Mouse (Mus musculus) 416B (cell line): ENCODE measurements at regions not wholly inside any gene's neighbourhood (a gene's known extent, or its start where the extent isn't known, plus 50 kb on each side); places are given as distances from the start of the nearest gene placed in this dataset.

Source experiments
- DNase-seq: peaks from one replicate; pipeline ENCODE4 v3.0.0; 2011; ENCODE audit warnings: low read depth

GRCm38 (mm10) chr1:77176516-77176915 lies 338.4 kb downstream of the Epha4 start:
- DNase-seq: no peak

- no peak for DNase-seq
Measured at GRCm38 (mm10) chr1:77183965-77184364, 330.9 kb downstream of the Epha4 start.

DNA sequence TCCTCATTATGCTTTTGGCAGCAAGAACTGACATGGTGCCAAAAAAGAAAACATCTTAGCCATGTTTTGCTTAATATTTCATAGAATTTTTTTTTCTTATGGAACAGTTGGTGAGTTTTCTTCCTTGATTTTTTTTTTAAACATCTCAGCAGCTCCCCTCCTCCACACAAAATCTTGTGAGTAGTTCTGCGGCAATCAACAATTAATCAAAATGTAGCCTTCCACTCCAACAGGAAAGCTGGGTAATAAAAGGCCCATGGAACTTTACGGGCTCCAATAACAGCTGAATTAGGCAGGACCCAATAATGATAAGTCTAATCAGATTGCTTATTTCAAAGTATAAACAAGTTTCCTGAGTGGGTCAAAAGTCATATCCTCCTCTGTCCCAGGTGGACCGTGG lies 324.7 kb downstream of the Epha4 start:
- no peak for DNase-seq

- no peak for DNase-seq
Measured at GRCm38 (mm10) chr1:77201321-77201917, 313.5 kb downstream of the Epha4 start.

DNA sequence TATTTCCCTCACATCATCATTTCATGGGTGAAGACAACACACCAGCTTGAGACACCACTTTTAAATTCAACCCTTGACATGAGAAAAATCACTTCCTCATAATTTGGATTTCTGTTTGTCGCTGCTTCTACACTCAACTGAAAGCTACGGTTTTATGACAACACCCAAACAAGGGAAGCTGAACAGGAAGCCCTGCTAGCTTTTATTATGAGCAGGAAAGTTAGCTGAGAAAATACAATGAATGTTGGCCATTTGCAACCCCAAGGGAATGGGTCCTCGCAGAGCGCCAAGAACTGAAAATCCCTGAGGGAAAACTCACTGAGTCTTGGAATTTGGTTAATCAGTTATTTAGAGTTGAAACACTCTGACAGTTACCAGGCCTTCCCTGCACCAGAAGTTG lies 311.9 kb downstream of the Epha4 start:
- no peak for DNase-seq

- DNase-seq: no peak
Measured at GRCm38 (mm10) chr1:77206535-77206934, 308.4 kb downstream of the Epha4 start.

DNA sequence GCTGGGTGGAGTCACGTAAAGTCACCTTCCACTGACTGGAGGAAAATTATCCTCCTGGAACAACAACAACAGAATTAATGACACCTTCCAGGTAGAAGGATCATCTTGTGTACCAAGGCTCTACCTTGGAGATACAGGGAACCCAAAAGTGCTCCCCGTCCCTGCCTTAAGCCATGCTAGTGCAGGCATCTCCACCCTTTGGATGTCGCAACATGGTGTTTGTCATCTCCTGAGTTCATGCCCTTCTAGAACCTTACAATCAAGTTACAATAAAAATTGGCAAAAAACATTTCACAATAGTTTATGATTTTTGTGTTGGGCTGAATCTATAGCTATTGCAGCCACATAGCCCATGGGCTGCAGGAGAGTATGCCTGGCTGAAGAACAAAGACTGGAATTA lies 305.5 kb downstream of the Epha4 start:
- DNase-seq: no peak

- no peak for DNase-seq
Measured at GRCm38 (mm10) chr1:77213462-77214098, 301.3 kb downstream of the Epha4 start.

GRCm38 (mm10) chr1:77219488-77220321 lies 295.2 kb downstream of the Epha4 start:
- no peak for DNase-seq

DNA sequence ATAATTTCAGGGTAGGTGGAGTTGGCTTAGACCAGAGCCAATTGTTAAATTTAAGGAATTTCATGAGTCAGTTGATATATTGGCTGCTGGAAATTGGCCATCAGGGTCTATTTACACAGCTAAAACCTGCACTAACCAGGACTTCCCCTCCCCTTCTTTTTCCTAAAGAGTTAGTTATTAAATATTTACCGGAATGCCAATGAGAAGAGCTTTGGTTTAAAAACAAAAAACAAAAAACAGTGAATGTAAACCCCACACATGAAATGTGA lies 294.6 kb downstream of the Epha4 start:
- DNase-seq: no peak

DNA sequence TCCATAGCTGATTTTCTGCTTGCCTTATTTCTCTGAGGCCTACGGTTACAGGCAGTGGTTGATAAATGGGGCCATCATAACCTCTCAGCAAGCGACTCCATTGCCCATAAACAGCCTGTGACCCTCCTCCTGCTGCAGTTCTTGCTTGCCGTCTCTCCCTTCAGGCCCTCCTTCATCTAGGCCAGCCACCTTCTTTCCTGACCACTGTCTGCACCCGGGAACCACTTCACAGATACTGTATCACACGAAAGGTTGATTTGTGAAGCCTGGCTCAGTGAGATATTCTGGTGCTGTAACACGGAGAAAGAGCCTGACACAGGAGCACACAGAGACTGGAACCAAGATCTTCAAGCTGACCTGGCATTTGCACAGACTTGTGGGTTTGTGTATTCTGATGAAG lies 294.1 kb downstream of the Epha4 start:
- DNase-seq: no peak

DNA sequence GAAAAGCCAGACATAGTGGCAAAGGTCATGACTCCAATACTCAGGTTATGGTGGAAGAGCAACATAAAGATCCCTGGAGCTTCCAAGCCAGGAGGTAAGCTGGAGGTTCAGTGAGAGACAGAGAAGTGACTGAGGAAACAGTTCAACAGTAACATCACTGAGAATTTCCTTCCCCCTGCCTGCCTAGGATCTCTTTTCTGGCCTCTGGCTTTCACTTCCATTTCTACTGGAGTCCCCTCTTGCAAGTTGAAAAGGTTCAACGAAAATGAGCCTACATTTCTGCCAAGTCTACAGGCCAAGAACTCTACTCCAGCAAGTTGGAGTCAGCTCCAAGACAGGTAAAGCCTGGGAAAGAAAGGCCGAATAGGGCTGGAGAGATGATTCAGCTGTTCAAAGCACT lies 293.0 kb downstream of the Epha4 start:
- no peak for DNase-seq

DNA sequence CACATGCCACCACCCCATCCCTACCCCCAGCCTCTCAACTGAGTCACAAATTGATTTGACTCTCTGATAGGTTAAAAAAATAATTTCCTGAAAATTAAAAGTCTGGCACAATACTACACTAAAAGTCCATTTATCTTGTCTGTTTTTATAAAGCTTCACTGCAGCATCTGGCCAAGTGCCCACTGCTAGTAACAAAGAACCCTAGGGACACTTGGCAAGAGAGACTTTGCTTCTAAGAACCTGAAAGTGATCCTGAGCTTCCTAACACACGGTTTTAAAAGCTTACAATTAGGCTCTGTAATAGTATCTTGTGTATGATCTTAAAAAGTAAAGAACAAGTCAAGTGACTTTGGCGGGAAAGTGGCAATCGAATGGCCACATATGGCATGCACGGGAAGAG lies 288.3 kb downstream of the Epha4 start:
- no peak for DNase-seq

GRCm38 (mm10) chr1:77226991-77227515 lies 287.8 kb downstream of the Epha4 start:
- no peak for DNase-seq

- DNase-seq: no peak
Measured at GRCm38 (mm10) chr1:77227800-77228199, 287.1 kb downstream of the Epha4 start.

GRCm38 (mm10) chr1:77229561-77229960 lies 285.3 kb downstream of the Epha4 start:
- no peak for DNase-seq

GRCm38 (mm10) chr1:77233010-77233409 lies 281.9 kb downstream of the Epha4 start:
- DNase-seq: no peak

DNA sequence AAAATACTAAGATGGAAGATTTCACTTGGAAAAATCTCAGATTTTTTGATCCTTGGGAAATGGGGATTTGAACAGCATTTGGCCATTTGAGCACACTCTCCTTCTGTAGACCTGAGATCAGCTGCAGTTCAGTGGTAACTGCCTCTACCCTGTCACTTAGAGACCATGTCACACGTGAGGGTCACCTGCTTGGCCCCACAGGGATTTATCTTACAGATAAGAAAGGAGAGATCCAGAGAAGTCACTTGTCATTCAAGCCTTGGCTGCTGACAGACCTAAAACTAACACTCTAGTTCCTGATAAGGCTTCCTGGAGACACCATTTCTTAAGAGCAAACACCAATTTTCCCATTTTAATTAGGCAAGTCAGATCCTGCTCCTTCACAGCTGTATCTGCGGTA lies 270.2 kb downstream of the Epha4 start:
- DNase-seq: no peak

- no peak for DNase-seq
Measured at GRCm38 (mm10) chr1:77246047-77246446, 268.8 kb downstream of the Epha4 start.

DNA sequence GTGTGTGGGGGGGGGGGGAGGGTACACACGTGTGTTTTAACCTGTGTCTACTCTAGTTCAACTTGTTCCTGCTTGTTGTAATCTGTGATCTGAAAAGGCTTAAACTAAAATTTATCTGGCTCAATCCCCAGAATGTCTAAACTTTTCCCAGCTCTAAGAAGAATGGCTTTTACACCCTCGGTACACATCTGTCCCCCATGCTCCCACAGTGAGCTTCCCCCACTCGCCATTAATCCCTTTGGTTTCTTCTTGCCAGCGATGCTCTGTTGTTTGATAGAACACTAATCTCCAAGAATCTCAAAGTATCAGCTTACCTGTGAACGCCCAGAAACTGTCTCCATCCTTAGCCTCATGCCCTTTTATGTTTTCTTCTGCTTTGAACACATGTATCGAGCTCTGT lies 260.6 kb downstream of the Epha4 start:
- no peak for DNase-seq

DNA sequence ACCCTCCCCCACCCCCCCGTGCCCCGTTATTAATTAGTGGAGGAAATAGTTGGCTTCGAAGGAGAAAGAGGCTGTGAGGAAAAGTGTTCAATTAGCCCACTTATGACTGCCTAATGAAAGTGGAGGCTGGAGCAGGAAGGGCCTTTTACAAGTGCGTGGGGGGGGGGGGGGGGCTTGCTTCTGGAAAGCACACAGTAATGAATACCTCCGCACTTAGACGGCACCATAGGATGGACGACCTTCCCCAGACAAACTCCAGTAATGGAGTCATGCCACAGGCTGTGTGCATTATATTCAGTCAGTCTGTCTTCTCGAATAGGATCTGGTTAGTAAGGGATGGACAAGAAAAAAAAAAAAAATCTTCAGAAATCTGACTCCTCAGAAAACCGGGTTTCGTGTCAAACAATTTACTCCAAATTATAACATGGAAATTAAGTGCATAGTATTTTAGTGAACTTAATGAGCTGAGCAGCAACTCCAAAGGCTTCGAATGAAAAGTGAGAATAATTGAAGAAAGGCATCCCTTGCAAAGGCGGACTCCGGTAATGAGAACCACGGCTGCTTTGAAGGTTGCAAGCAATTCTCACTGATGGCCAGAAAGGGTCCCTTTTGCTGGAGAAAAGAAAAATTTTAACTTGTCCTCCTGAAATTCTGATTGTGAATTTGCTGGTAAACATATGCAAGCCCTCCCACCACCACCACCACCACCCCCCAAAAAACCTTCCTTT lies 258.6 kb downstream of the Epha4 start:
- DNase-seq: no peak

GRCm38 (mm10) chr1:77258730-77259310 lies 256.1 kb downstream of the Epha4 start:
- DNase-seq: no peak
